Mouse (Mus musculus) thymus, adult 2 months (tissue): ENCODE results near the gene Gpn2. TPM values are rescaled to one million over a fixed set of nuclear protein-coding genes. Genes with fewer than 3 reads are reported as not detected.

ENCODE experiments used
- DNase-seq: peaks from one replicate; pipeline ENCODE4 v3.0.0; 2021
- H3K27ac ChIP-seq: fragments of 200-500 bp; 2 replicates; pipeline ENCODE4 v1.5.1; 2012; ENCODE audit warnings: low read length, control low read depth; ENCODE audit not compliant: control insufficient read depth, insufficient read depth
- H3K27me3 ChIP-seq: fragments of 200-500 bp; 2 replicates; pipeline ENCODE4 v1.6.1; 2012; ENCODE audit warnings: mild to moderate bottlenecking, low read length, moderate library complexity, mixed read lengths; ENCODE audit not compliant: control insufficient read depth, insufficient read depth
- H3K36me3 ChIP-seq: fragments of 200-500 bp; 2 replicates; pipeline ENCODE4 v1.6.1; 2012; ENCODE audit warnings: mild to moderate bottlenecking, low read length, moderate library complexity; ENCODE audit not compliant: control insufficient read depth, insufficient read depth
- H3K4me1 ChIP-seq: fragments of 200-500 bp; replicated peaks from 2 replicates; pipeline ENCODE4 v1.6.1; 2012; ENCODE audit warnings: low read length; ENCODE audit not compliant: control insufficient read depth, insufficient read depth
- H3K4me3 ChIP-seq: fragments of 200-500 bp; 2 replicates; pipeline ENCODE4 v1.5.1; 2012; ENCODE audit warnings: mild to moderate bottlenecking, low read length, control low read depth, moderate library complexity; ENCODE audit not compliant: control insufficient read depth, insufficient read depth
- CTCF ChIP-seq: fragments of 200-500 bp; IDR thresholded peaks from 2 replicates; pipeline ENCODE4 v1.5.1; 2012; ENCODE audit warnings: mild to moderate bottlenecking, control low read depth, low read length, moderate library complexity, borderline replicate concordance; ENCODE audit not compliant: control insufficient read depth, poor library complexity, insufficient read depth; ENCODE audit errors: extremely low read depth
- POLR2A ChIP-seq: fragments of 200-500 bp; IDR thresholded peaks from 2 replicates; pipeline ENCODE4 v1.6.1; 2012; ENCODE audit warnings: mild to moderate bottlenecking, low read length, control low read depth, moderate library complexity; ENCODE audit not compliant: control insufficient read depth, poor library complexity, insufficient read depth; ENCODE audit errors: extremely low read depth
- WGBS: fragments of 180-500 bp; shearing (Covaris S2); methylation state at CpG from one replicate; pipeline ENCODE4 v1.1.7; 2018; 5-methylcytosine and 5-hydroxymethylcytosine counted together
- polyA plus RNA-seq: library from polyadenylated mRNA; depleted of rRNA; stranded (reverse); fragments of >200 nt; gene quantifications from 2 replicates; pipeline ENCODE4 v1.2.3, GENCODE M21; 2012; rRNA removed

The Gpn2 gene
- polyA plus RNA-seq, result 59.4 and 64.2 TPM in 2 replicates

DNA sequence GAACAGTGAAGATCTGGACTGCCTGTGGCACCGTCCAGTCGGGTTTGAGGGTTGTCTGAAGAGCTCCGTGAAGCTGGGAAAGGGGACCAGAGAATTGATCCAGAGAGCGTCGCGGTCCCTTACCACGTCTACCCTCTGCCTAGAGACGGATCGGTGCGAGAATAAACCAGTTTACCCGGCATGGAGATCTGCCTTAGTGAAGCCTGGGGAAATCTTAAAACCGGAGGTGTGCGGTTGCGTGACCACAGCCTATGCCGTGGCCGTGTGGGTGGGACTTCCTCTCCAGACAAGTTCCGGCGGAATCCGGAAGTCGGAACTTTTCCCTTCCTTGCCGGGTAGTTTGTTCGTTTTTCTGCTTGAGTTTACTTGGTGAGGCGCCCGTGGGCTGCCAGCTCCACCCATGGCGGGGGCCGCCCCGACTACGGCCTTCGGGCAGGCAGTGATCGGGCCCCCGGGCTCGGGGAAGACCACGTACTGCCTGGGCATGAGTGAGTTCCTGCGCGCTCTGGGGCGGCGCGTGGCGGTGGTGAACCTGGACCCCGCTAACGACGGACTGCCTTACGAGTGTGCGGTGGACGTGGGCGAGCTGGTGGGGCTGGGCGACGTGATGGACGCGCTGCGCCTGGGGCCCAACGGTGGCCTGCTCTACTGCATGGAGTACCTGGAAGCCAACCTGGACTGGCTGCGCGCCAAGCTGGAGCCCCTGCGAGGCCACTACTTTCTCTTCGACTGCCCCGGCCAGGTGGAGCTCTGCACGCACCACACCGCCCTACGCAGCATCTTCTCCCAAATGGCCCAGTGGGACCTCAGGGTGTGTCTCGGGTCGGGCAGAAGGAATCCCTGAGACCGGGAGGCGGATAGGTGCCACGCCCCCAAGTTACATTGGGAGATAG lies at the start of gene Gpn2:
Gene Gpn2 (plus strand): TSS at position 304 of the 893 bp plus-strand sequence.
- WGBS, result under 1% methylated on average over 65 of the region's 65 CpGs
- Histone ChIP-seq H3K27me3 (no peaks in the 10 kb centered on the region), H3K27ac (peak within 1 kb of the TSS; percentile 72; the same call in 1 of the 2 replicates), H3K36me3 (peaks cover 5% of the 10 kb centered on the region; the same call in 1 of the 2 replicates), H3K4me1 (peaks cover 9% of the 10 kb centered on the region), H3K4me3 (peak within 1 kb of the TSS; percentile 94)
- TF ChIP-seq CTCF, result 0 out of 2 replicates have a peak, but pooled peaks have one; percentile 14
- peak; percentile 43; the same call in 1 of the 2 replicates for TF ChIP-seq POLR2A
- DNase-seq, result peak; percentile 85

DNA sequence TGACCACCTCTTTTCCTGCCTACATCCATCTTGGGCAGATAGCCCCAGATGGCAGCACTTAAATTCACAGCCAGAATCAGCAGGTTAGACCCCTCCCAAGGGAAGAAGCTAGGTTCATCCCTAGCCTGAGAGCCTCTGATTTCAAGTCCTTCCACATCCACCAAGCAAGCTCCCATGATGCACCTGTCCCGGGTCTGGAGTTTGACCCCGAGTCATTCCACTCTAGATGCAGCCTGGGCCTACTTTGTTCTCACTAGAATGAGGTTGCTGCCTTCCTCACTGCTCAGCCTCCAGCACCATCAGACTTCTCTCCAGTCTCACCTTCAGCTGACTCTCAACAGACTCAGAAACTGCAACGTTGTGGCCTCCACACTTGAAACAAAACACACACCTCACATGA lies 48.1 kb upstream of the Gpn2 start:
- Histone ChIP-seq H3K36me3 (peaks cover 48% of the 10 kb centered on the region), H3K4me1 (no peaks in the 10 kb centered on the region), H3K27ac (no peak overlapping the region), H3K27me3 (no peaks in the 10 kb centered on the region), H3K4me3 (no peak overlapping the region)
- TF ChIP-seq CTCF (no peak), POLR2A (no peak)
- DNase-seq, result no peak
- WGBS, result 77% methylated on average over 3 of the region's 3 CpGs

DNA sequence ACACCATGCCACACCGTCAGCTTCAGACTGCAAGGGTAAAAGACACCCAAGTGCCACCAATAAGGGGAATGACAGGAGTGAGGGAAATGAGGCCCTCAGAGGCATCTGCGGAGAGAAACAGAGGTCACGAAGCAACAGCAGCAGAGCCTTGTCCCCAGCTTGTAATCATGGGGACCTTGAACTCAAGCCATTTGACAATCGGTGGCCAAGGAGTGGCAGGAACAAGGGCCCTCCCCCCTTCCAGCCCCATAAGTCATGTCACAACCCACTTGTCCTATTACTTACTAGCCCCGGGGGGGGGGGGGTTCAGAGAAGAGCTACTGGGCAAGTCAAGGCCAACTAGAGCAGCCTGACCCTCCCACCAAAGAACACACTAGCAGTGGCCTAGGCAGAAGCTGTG lies 47.5 kb upstream of the Gpn2 start:
- Histone ChIP-seq H3K4me3 (no peak overlapping the region), H3K36me3 (peaks cover 42% of the 10 kb centered on the region), H3K4me1 (no peaks in the 10 kb centered on the region), H3K27me3 (no peaks in the 10 kb centered on the region), H3K27ac (no peak overlapping the region)
- TF ChIP-seq CTCF (no peak), POLR2A (no peak)
- no peak for DNase-seq
- 91% methylated on average over 5 of the region's 5 CpGs for WGBS

DNA sequence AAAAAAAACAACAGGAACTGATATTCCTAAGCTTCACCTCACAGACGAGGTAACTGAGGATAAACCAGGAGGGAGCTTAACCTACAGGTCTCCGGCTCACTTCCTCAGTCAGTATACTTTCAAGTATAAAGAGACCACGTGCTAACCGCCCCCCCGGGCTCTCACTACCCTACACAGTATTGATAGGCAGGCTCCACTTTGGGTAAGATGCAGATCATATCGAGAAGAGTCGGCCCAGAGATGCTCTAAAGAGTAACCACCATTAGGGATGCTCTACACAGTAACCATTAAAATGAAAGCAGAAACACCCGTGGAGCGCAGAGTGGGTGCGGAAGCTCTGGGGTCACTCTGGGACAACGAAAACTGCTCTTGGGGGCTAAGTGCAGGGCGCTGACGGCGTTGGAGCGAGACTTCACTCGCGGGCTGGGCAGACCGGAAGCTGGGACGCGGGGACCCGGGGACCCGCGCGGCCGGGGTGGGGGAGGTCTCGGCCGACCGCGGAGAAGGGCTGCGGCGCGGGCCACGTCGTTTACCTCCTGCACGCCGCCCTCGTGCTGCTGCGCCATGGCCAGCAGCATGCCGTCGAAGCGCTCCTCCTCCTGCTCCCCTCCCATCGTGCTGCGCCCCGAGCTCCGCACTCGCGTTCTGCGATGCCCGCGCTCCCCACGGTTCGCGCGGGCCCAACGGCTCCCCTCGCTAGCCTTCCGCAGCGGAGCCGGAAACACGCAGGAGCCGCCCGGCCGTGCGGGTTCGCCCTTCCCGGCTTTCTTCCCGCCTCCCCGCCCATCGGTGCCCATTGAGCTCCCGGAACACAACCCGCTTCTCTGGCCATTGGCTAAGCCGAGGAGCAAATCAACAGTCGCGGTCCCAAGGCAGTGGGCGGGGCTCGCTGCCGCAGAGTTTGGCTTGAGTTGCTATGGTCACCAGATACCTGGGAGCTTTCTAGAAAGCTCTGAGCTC lies 38.6 kb upstream of the Gpn2 start, which contains the start of gene Nudc:
Gene Nudc (minus strand): TSS at position 725 of the 960 bp plus-strand sequence.
- Histone ChIP-seq H3K4me1 (0 out of 2 replicates have a peak, but pooled peaks cover 3% of the 10 kb centered on the region), H3K4me3 (peak within 1 kb of the TSS; percentile 99), H3K27me3 (no peaks in the 10 kb centered on the region), H3K27ac (peak within 1 kb of the TSS; percentile 27; the same call in 1 of the 2 replicates), H3K36me3 (peaks cover 3% of the 10 kb centered on the region; the same call in 1 of the 2 replicates)
- DNase-seq, result peak; percentile 95
- TF ChIP-seq POLR2A, result peak; percentile 67; the same call in 1 of the 2 replicates
- peak; percentile 60; the same call in 1 of the 2 replicates for TF ChIP-seq CTCF
- under 1% methylated on average over 73 of the region's 77 CpGs for WGBS

DNA sequence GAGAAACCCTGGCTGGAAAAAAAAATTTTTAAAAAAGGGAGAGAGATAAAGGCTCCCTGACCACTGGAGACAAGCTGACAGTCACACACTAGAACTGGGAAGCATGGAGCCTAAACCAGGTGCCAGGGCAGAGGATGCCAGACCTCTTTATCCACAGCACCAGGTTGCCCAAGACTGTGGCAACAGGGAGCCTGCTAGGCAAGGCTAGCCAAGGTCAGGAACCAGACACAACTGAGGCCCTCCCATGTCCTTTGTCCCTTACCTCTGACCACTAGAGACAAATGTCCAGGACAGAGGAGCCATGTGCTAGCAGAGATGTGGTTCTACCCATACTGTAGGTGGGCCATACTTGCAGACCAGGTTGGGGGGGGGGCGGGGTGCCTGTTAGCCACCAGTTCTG lies 32.1 kb upstream of the Gpn2 start:
- no peaks in the 10 kb centered on the region for H3K4me1 ChIP-seq
- no peak overlapping the region for H3K27ac ChIP-seq
- H3K36me3 ChIP-seq, result no peaks in the 10 kb centered on the region
- DNase-seq, result no peak
- H3K4me3 ChIP-seq, result no peak overlapping the region
- H3K27me3 ChIP-seq, result no peaks in the 10 kb centered on the region
- 100% methylated on average over 1 of the region's 1 CpGs for WGBS
- no peak for TF ChIP-seq CTCF
- TF ChIP-seq POLR2A, result no peak
